Mouse (Mus musculus) lung, postnatal 0 days (tissue): ENCODE results near the gene Taok3. TPM values are rescaled to one million over a fixed set of nuclear protein-coding genes. Genes with fewer than 3 reads are reported as not detected.

ENCODE experiments used
- ATAC-seq: fragments of 200-750 bp; cut with Nextera tagmentation; 2 replicates; pipeline ENCODE4 v1.8.0; 2017; ENCODE audit warnings: moderate library complexity
- DNase-seq: peaks from one replicate; pipeline ENCODE4 v3.0.0-alpha.2; 2016; ENCODE audit warnings: low spot score
- H3K27ac ChIP-seq: fragments of 300-500 bp; sonication (generic); 2 replicates; pipeline ENCODE4 v1.5.1; 2014; ENCODE audit warnings: antibody characterized with exemption, mild to moderate bottlenecking, low read length, mixed read lengths
- H3K27me3 ChIP-seq: fragments of 300-500 bp; sonication (generic); replicated peaks from 2 replicates; pipeline ENCODE4 v1.6.1; 2014; ENCODE audit warnings: low read length, mixed read lengths; ENCODE audit not compliant: insufficient read depth
- H3K36me3 ChIP-seq: fragments of 300-500 bp; sonication (generic); 2 replicates; pipeline ENCODE4 v1.6.1; 2014; ENCODE audit warnings: low read length, mixed read lengths; ENCODE audit not compliant: insufficient read depth
- H3K4me1 ChIP-seq: fragments of 300-500 bp; sonication (generic); 2 replicates; pipeline ENCODE4 v1.6.1; 2014; ENCODE audit warnings: antibody characterized with exemption, low read depth, low read length, mixed read lengths; ENCODE audit not compliant: insufficient read depth
- H3K4me2 ChIP-seq: fragments of 300-500 bp; sonication (generic); replicated peaks from 2 replicates; pipeline ENCODE4 v1.6.1; 2014; ENCODE audit warnings: low read depth, mild to moderate bottlenecking, low read length, moderate library complexity, mixed read lengths
- H3K4me3 ChIP-seq: fragments of 300-500 bp; sonication (generic); 2 replicates; pipeline ENCODE4 v1.5.1; 2014; ENCODE audit warnings: low read depth, low read length
- H3K9ac ChIP-seq: fragments of 300-500 bp; sonication (generic); replicated peaks from 2 replicates; pipeline ENCODE4 v1.6.1; 2014; ENCODE audit warnings: low read depth, mild to moderate bottlenecking
- H3K9me3 ChIP-seq: fragments of 300-500 bp; sonication (generic); 2 replicates; pipeline ENCODE4 v1.6.1; 2016; ENCODE audit warnings: low read length, mixed read lengths
- CTCF ChIP-seq: IDR thresholded peaks from 2 replicates; pipeline ENCODE4 v1.5.1; 2016; ENCODE audit warnings: antibody characterized with exemption, mild to moderate bottlenecking
- EP300 ChIP-seq: IDR thresholded peaks from 2 replicates; pipeline ENCODE4 v1.6.1; 2016; ENCODE audit warnings: antibody characterized with exemption, mild to moderate bottlenecking, control low read depth
- WGBS: fragments of 180-500 bp; shearing (Covaris S2); extraction: QIAGEN DNeasy Blood & Tissue Kit; methylation state at CpG from one replicate; pipeline ENCODE4 v1.1.7; 2014; 5-methylcytosine and 5-hydroxymethylcytosine counted together
- polyA plus RNA-seq: library from polyadenylated mRNA; unstranded; fragments of >200 nt; fragmentation: Nextera tagmentation; extraction: Ambion mirVana; gene quantifications from 2 replicates; pipeline ENCODE4 v1.2.1, GENCODE M21; 2015

The Taok3 gene
- polyA plus RNA-seq, 1 experiment from 2014 or later, result 55.5 TPM

DNA sequence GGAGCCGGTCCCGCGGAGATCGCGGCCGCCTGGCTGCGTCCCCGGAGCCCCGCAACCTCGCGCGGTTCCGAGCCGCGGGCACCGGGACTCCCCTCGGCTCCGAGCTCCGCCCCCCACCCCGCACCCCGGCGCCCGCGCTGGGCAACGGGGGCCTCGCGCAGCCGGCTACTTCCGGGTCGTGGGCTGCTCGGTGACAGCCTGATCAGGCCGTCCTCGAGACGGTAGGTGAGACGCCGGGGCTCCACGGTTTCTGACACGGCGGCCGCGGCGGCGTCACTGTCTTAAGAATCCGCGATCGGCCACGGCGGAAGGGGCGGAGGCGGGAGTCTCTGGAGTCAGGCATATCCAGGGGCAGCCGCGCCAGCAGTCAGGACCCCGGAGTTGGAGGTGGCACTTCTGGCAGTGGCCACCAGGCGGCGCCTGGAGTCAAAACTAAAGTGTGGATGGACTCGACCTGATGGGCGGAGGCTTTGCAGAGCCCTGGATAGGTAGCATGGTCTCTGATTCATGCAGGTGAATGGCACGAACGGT, 4.0 kb upstream of the Taok3 start, which contains the start of gene Suds3:
Suds3 (minus strand) TSS at position 278 of the 531 bp plus-strand sequence.
- Histone ChIP-seq H3K9me3 (no peaks in the 10 kb centered on the region), H3K9ac (peak within 1 kb of the TSS; percentile 81), H3K4me3 (peak within 1 kb of the TSS; percentile 98), H3K4me2 (peak within 1 kb of the TSS; percentile 68), H3K4me1 (peaks cover 3% of the 10 kb centered on the region; the same call in 1 of the 2 replicates), H3K36me3 (0 out of 2 replicates have a peak, but pooled peaks cover 5% of the 10 kb centered on the region), H3K27ac (peak within 1 kb of the TSS; percentile 91), H3K27me3 (no peaks in the 10 kb centered on the region)
- DNase-seq (peak; percentile 92), ATAC-seq (peak; percentile 75)
- WGBS, result 3% methylated on average over 58 of the region's 59 CpGs
- TF ChIP-seq CTCF (peak; percentile 96), EP300 (0 out of 2 replicates have a peak, but pooled peaks have one; percentile 39)

DNA sequence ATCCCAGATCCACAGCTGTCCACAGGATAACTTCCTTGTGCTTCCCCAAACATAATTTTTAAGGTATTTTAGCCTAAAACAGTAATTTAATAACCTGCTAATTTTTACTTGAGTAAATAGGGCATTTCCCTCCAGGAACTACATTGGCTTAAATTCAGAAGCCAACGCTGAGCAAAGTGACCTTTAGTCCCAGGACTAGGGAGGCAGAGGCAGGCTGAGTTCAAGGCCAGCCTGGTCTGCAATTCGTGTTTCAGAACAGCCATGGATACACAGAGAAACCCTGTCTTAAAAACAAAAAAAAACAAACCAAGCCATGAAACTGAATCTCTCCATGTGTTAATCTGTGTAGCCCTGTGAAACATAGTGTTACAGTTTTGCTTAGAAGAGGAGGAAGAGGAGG, 3.3 kb upstream of the Taok3 start:
- Histone ChIP-seq H3K27ac (no peak overlapping the region), H3K4me2 (no peak overlapping the region), H3K36me3 (0 out of 2 replicates have a peak, but pooled peaks cover 3% of the 10 kb centered on the region), H3K4me1 (peaks cover 3% of the 10 kb centered on the region; the same call in 1 of the 2 replicates), H3K4me3 (no peak overlapping the region), H3K9me3 (no peaks in the 10 kb centered on the region), H3K9ac (no peak overlapping the region), H3K27me3 (no peaks in the 10 kb centered on the region)
- 57% methylated on average over 2 of the region's 2 CpGs for WGBS
- ATAC-seq, result no peak
- TF ChIP-seq CTCF, result no peak
- no peak for TF ChIP-seq EP300
- DNase-seq, result no peak

DNA sequence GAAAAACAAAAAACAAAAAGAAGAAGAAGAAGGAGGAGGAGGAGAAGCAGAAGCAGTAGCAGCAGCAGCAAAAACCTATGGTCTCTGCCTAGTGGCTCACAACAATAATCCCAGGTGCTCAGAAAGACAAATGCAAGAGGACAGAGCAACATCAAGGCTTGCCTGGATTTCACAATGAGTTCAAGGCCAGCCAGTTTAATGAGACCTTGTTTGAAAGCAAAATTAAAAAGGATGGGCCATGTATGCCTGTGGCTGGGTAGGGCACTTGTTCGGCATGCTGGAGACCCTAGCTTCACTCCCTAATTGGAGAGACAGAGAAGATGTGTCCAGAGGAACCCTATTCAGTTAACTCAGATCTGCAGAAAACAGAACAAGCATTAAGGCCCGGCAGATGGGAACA, 2.7 kb upstream of the Taok3 start:
- H3K9me3 ChIP-seq, result no peaks in the 10 kb centered on the region
- H3K4me1 ChIP-seq, result peaks cover 3% of the 10 kb centered on the region; the same call in 1 of the 2 replicates
- no peak overlapping the region for H3K4me2 ChIP-seq
- no peak overlapping the region for H3K27ac ChIP-seq
- no peak overlapping the region for H3K9ac ChIP-seq
- TF ChIP-seq EP300 (no peak), CTCF (no peak)
- no peaks in the 10 kb centered on the region for H3K36me3 ChIP-seq
- H3K4me3 ChIP-seq, result no peak overlapping the region
- no peak for ATAC-seq
- no peak for DNase-seq
- no peaks in the 10 kb centered on the region for H3K27me3 ChIP-seq
- WGBS, result 82% methylated on average over 2 of the region's 2 CpGs

DNA sequence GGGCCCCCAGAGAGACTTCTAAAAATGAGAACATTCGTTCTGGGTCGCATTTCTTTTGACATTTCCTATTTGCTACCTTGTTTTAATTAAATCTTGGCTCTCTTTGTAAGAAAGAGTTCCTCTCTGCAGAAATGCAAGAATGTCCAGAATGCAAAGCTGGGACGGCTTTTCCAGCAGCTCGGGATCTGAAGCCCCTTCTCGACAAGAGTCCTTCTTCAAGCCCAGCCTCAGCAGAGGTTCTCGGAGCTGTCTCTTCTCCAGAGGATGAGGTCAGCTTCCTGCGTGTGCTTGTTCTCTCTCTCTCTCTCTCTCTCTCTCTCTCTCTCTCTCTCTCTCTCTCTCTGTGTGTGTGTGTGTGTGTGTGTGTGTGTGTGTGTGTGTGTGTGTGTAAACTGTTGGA, 2.2 kb upstream of the Taok3 start:
- no peak overlapping the region for H3K4me2 ChIP-seq
- H3K9ac ChIP-seq, result no peak overlapping the region
- H3K9me3 ChIP-seq, result no peaks in the 10 kb centered on the region
- TF ChIP-seq EP300, result no peak
- TF ChIP-seq CTCF, result no peak
- H3K4me1 ChIP-seq, result peaks cover 3% of the 10 kb centered on the region; the same call in 1 of the 2 replicates
- H3K4me3 ChIP-seq, result no peak overlapping the region
- H3K36me3 ChIP-seq, result no peaks in the 10 kb centered on the region
- no peak for DNase-seq
- ATAC-seq, result no peak
- 60% methylated on average over 7 of the region's 7 CpGs for WGBS
- H3K27ac ChIP-seq, result no peak overlapping the region
- no peaks in the 10 kb centered on the region for H3K27me3 ChIP-seq

DNA sequence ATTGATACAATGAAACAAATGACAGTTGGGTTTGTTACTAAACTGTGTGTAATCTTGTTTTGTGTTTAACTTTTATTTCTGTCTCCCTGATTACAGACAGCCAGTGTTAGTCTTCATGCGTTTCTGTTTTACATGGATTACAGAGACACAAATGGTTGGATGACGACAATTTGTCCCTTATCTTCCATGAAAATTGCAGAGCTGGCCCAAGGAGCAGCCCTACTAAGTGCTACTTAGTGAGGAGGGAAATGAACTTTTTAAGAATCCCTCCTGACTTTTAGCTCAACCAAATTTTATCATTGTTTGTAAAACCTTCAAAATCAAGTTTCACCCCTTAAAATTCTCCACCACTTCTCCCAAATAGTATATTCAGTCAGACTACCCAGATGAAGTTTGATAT, 1.7 kb upstream of the Taok3 start:
- Histone ChIP-seq H3K9ac (no peak overlapping the region), H3K4me1 (peaks cover 3% of the 10 kb centered on the region; the same call in 1 of the 2 replicates), H3K9me3 (no peaks in the 10 kb centered on the region), H3K4me3 (no peak overlapping the region), H3K27me3 (no peaks in the 10 kb centered on the region), H3K4me2 (no peak overlapping the region), H3K27ac (no peak overlapping the region), H3K36me3 (no peaks in the 10 kb centered on the region)
- 87% methylated on average over 2 of the region's 2 CpGs for WGBS
- no peak for ATAC-seq
- DNase-seq, result no peak
- TF ChIP-seq EP300, result no peak
- TF ChIP-seq CTCF, result no peak

DNA sequence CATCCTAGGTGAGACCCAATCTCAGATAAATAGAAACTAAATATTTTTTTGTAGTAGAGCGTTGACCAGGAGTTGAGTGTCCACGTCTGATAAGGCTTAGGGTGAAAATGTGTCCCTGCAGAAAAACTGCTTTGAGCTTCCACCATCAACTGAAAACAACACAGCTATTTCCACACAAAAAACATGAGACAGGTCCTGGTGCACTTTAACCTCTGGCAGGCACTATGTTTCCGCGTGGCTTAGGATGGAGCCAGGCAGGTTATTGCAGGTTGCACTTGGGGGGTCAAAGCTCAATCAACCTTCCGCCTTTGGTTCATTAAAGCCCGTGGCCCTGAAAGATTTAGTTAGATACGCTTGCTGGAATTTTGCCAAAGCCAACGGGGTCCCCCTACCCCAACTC, 1.1 kb upstream of the Taok3 start:
- WGBS, result 64% methylated on average over 8 of the region's 8 CpGs
- Histone ChIP-seq H3K9ac (no peak overlapping the region), H3K27me3 (no peaks in the 10 kb centered on the region), H3K27ac (no peak overlapping the region), H3K4me2 (no peak overlapping the region), H3K4me3 (no peak overlapping the region), H3K9me3 (no peaks in the 10 kb centered on the region), H3K4me1 (peaks cover 3% of the 10 kb centered on the region; the same call in 1 of the 2 replicates), H3K36me3 (no peaks in the 10 kb centered on the region)
- TF ChIP-seq CTCF (no peak), EP300 (no peak)
- ATAC-seq, result no peak
- no peak for DNase-seq
